Mouse (Mus musculus): ENCODE results near the gene Xcr1.

GRCm38 (mm10) chr9:123814821-123815220 lies 47.0 kb downstream of the Xcr1 start:
- TF ChIP-seq CTCF (conservative IDR thresholded peaks at IDR 0.05; ENCODE audit: low read length) = no peak
- no peak for TF ChIP-seq POU5F1 (IDR thresholded peaks at IDR 0.05; ENCODE audit: borderline replicate concordance, low read length)
- TF ChIP-seq NANOG (IDR thresholded peaks at IDR 0.05; ENCODE audit: borderline replicate concordance, low read length) = no peak
